Mouse (Mus musculus): ENCODE results near the gene Tnfsf4. TPM values are rescaled to one million over a fixed set of nuclear protein-coding genes. Genes with fewer than 3 reads are reported as not detected.

Tnfsf4 gene
- polyA plus RNA-seq (2012; rRNA removed) = 0.03 TPM in 1 of 2 replicates, not detected in the other

DNA sequence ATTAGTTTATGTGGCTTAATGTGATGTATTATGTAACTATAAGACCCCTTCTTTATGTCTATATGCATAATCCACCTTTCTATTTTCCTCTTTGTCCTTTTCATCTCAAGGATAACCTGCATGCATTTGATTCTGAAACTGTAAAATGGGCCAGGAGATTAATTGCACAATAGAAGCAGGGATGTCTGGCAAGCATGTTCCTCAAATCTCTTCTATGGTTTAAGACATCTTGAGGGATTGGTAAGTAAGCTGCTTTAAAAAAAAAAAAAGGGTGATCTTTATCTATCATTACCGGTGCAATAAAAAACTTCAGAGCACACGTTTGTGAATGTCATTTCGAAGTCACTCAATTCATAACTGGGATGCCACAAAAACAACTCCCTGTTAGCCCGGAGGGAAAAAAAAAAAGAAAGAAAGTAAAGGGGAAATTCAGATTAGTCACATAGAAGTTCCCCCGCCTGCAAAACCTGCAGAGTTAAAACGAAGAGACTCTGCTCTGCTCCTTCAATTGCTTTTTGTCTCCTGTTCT, at the start of gene Tnfsf4:
Tnfsf4 (plus strand) TSS at position 479 of the 529 bp plus-strand sequence.

Other genes with a start within 250 kb of the Tnfsf4 start
- gene Tex50, start 236.1 kb upstream of the Tnfsf4 start, polyA plus RNA-seq (2012; rRNA removed) = not detected in 2 replicates
- gene Prdx6, start 144.2 kb upstream of the Tnfsf4 start, polyA plus RNA-seq (2012; rRNA removed) = 87.4 and 93.6 TPM in 2 replicates
- 0.06 and 0.07 TPM in 2 replicates for gene Tnfsf18, start 99.2 kb downstream of the Tnfsf4 start, polyA plus RNA-seq (2012; rRNA removed)